Comparison of ENCODE assay signal across 10 mouse cellular contexts in genomic region chr2:5314530-5315166, GRCm38 (mm10).
DNase-seq lines count a peak whose midpoint lies in the region; ATAC-seq and TF ChIP-seq lines count a peak whose summit lies in the region.
"Had no signal": no experiment of that assay in that cellular context is flagged by ENCODE, and none has a peak within 500 bp of the region (broad histone marks: within the 10 kb centered on the region; RNA-seq: fewer than 3 reads in every experiment).

No protein-coding gene starts in this region.

- H3K27me3 ChIP-seq in lung, embryonic 14.5 days (ENCODE audit: insufficient read depth, low read length) = no peaks in the 10 kb centered on the region
- H3K27me3 ChIP-seq in hindbrain, embryonic 11.5 days (ENCODE audit: control insufficient read depth, insufficient read depth, low read length) = peaks cover 5% of the 10 kb centered on the region
- H3K27me3 ChIP-seq in midbrain, embryonic 15.5 days (replicated peaks) = peaks cover 4% of the 10 kb centered on the region; the same call in 1 of the 2 replicates

- TF ChIP-seq CTCF in lung, embryonic 14.5 days (IDR thresholded peaks at IDR 0.05; ENCODE audit: low read depth) = no peak; the same call in 1 of the 2 replicates

- DNase-seq in lung, embryonic 14.5 days = peak; percentile 21
- DNase-seq in lung, adult 18-20 months = no peak
- peak; percentile 76 for DNase-seq in hindbrain, embryonic 11.5 days (ENCODE audit: low spot score)
- no peak for DNase-seq in cerebellum, adult 9-10 months
- DNase-seq in testis, postnatal 14 days (ENCODE audit: low spot score) = no peak
- DNase-seq: adrenal gland, adult 2 months; layer of hippocampus, adult 9-11 months had no signal

- no peak overlapping the region for H3K4me2 ChIP-seq in lung, embryonic 14.5 days
- no peak overlapping the region for H3K4me2 ChIP-seq in hindbrain, embryonic 11.5 days (replicated peaks; ENCODE audit: low read depth, low read length)
- H3K4me2 ChIP-seq in midbrain, embryonic 15.5 days = no peak overlapping the region

- no peaks in the 10 kb centered on the region for H3K36me3 ChIP-seq in lung, embryonic 14.5 days (ENCODE audit: insufficient read depth)
- no peaks in the 10 kb centered on the region for H3K36me3 ChIP-seq in hindbrain, embryonic 11.5 days (ENCODE audit: control insufficient read depth, insufficient read depth, low read length)
- H3K36me3 ChIP-seq in midbrain, embryonic 15.5 days (replicated peaks) = no peaks in the 10 kb centered on the region

- peaks cover 4% of the 10 kb centered on the region; the same call in 1 of the 2 replicates for H3K4me1 ChIP-seq in lung, embryonic 14.5 days (ENCODE audit: insufficient read depth)
- 0 out of 2 replicates have a peak, but pooled peaks cover 3% of the 10 kb centered on the region for H3K4me1 ChIP-seq in hindbrain, embryonic 11.5 days (replicated peaks; ENCODE audit: control insufficient read depth, insufficient read depth, low read length)
- H3K4me1 ChIP-seq in midbrain, embryonic 15.5 days = peaks cover 12% of the 10 kb centered on the region

- H3K27ac ChIP-seq in lung, embryonic 14.5 days (ENCODE audit: low read depth) = no peak overlapping the region
- peak overlapping the region; percentile 11 for H3K27ac ChIP-seq in hindbrain, embryonic 11.5 days (ENCODE audit: low read depth, low read length)
- no peak overlapping the region for H3K27ac ChIP-seq in midbrain, embryonic 15.5 days

- H3K9ac ChIP-seq in lung, embryonic 14.5 days = no peak overlapping the region
- H3K9ac ChIP-seq in hindbrain, embryonic 11.5 days (ENCODE audit: low read depth, low read length) = no peak overlapping the region
- no peak overlapping the region for H3K9ac ChIP-seq in midbrain, embryonic 15.5 days

- no peak for ATAC-seq in lung, embryonic 14.5 days (ENCODE audit: insufficient read depth)
- ATAC-seq in hindbrain, embryonic 11.5 days (ENCODE audit: low FRiP score) = peak; percentile 94
- peak; percentile 66; the same call in 1 of the 2 replicates for ATAC-seq in midbrain, embryonic 15.5 days (replicated peaks)
- no peak for ATAC-seq in megakaryocyte progenitor cell, adult 5-6 weeks (replicated peaks; ENCODE audit: poor library complexity)
- ATAC-seq in activated CD4-positive, CD25-positive, alpha-beta regulatory T cell, adult 4 months = no peak

- no peaks in the 10 kb centered on the region for H3K9me3 ChIP-seq in lung, embryonic 14.5 days (ENCODE audit: low read depth, low read length)
- no peaks in the 10 kb centered on the region for H3K9me3 ChIP-seq in hindbrain, embryonic 11.5 days (ENCODE audit: control insufficient read depth, low read length)
- H3K9me3 ChIP-seq in midbrain, embryonic 15.5 days = no peaks in the 10 kb centered on the region

- no peak overlapping the region for H3K4me3 ChIP-seq in lung, embryonic 14.5 days (ENCODE audit: low read depth, low read length)
- H3K4me3 ChIP-seq in hindbrain, embryonic 11.5 days (ENCODE audit: low read depth, low read length) = no peak overlapping the region
- no peak overlapping the region for H3K4me3 ChIP-seq in midbrain, embryonic 15.5 days

- WGBS in lung, embryonic 14.5 days = 34% methylated on average over 9 of the region's 9 CpGs
- WGBS in hindbrain, embryonic 11.5 days = 12% methylated on average over 9 of the region's 9 CpGs
- WGBS in midbrain, embryonic 15.5 days = 7% methylated on average over 9 of the region's 9 CpGs

Comparison
In these comparisons a context has a peak if more than half of its experiments do, and no peak if none do; other contexts are left out.
1. DNase-seq: peak in lung, embryonic 14.5 days (single experiment) and hindbrain, embryonic 11.5 days (single experiment); none in lung, adult 18-20 months (0 of 2), cerebellum, adult 9-10 months (single experiment) and testis, postnatal 14 days (single experiment).
2. ATAC-seq: peak in hindbrain, embryonic 11.5 days (single experiment) and midbrain, embryonic 15.5 days (single experiment); none in lung, embryonic 14.5 days (single experiment), megakaryocyte progenitor cell, adult 5-6 weeks (single experiment) and activated CD4-positive, CD25-positive, alpha-beta regulatory T cell, adult 4 months (single experiment).